Mouse (Mus musculus) limb, embryonic 13.5 days (tissue): ENCODE data around the gene Hs3st1. TPM values are rescaled to one million over a fixed set of nuclear protein-coding genes. Genes with fewer than 3 reads are reported as not detected.

ENCODE experiments used
- ATAC-seq: fragments of 200-750 bp; cut with Nextera tagmentation; 2 replicates; pipeline ENCODE4 v1.8.0; 2017; ENCODE audit warnings: low read depth, moderate number of reproducible peaks, moderate TSS enrichment; ENCODE audit not compliant: low FRiP score
- H3K27ac ChIP-seq: fragments of 300-500 bp; sonication (generic); 2 replicates; pipeline ENCODE4 v1.5.1; 2015; ENCODE audit warnings: inconsistent platforms, mild to moderate bottlenecking, moderate library complexity
- H3K27me3 ChIP-seq: fragments of 300-500 bp; sonication (generic); 2 replicates; pipeline ENCODE4 v1.6.1; 2015; ENCODE audit warnings: mild to moderate bottlenecking, inconsistent platforms
- H3K36me3 ChIP-seq: fragments of 300-500 bp; sonication (generic); 2 replicates; pipeline ENCODE4 v1.6.1; 2015; ENCODE audit warnings: inconsistent platforms, mild to moderate bottlenecking, moderate library complexity
- H3K4me1 ChIP-seq: fragments of 300-500 bp; sonication (generic); 2 replicates; pipeline ENCODE4 v1.6.1; 2015; ENCODE audit warnings: inconsistent platforms
- H3K4me2 ChIP-seq: fragments of 300-500 bp; sonication (generic); replicated peaks from 2 replicates; pipeline ENCODE4 v1.6.1; 2015; ENCODE audit warnings: inconsistent platforms, mild to moderate bottlenecking, moderate library complexity
- H3K4me3 ChIP-seq: fragments of 300-500 bp; sonication (generic); 2 replicates; pipeline ENCODE4 v1.5.1; 2015; ENCODE audit warnings: moderate library complexity, mild to moderate bottlenecking, inconsistent platforms
- H3K9ac ChIP-seq: fragments of 300-500 bp; sonication (generic); 2 replicates; pipeline ENCODE4 v1.6.1; 2015; ENCODE audit warnings: mild to moderate bottlenecking, inconsistent platforms
- H3K9me3 ChIP-seq: fragments of 300-500 bp; sonication (generic); 2 replicates; pipeline ENCODE4 v1.6.1; 2016; ENCODE audit warnings: inconsistent platforms
- WGBS: fragments of 180-500 bp; shearing (Covaris S2); methylation state at CpG from one replicate; pipeline ENCODE4 v1.1.7; 2015; 5-methylcytosine and 5-hydroxymethylcytosine counted together
- polyA plus RNA-seq: library from polyadenylated mRNA; unstranded; fragments of >200 nt; fragmentation: Nextera tagmentation; extraction: Ambion mirVana; gene quantifications from 2 replicates; pipeline ENCODE4 v1.2.1, GENCODE M21; 2015

The Hs3st1 gene
- polyA plus RNA-seq, 1 experiment from 2014 or later: 17.3 TPM

DNA sequence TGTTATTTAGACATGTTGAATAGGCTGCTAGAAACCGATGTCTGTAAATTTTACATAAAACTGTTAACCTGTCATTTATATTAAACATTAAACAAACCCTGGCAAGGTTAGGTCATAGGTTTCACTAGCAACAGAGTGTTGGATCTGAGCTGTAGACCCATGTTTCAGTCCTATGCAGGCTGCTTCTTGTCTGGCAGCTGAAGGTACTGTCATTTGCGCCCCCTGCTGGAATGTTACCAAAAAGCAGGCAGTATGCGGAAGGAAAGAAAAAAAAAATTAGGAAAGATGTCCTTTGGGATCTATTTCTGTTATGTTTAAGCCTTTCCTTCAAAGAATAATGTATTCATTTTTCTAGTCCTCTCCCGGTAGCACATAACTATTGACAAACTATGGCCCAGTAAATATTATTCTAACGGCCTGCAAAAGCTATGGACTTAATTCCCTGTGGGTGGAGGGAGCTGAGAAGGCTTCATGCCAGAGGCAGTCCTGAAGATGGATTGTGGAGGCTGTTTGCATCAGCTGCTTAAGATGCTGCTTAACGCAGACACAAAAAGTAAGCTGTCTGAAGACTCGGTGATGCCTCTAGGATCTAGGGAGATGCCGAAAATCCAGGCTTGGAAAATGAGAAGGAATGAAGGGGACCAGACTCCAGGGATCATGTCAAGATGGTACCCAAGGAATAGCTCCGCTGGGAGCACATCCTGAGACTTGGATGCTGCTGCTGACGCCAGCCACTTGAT lies 115.7 kb downstream of the Hs3st1 start:
- Histone ChIP-seq H3K4me1 (peaks cover 18% of the 10 kb centered on the region), H3K27me3 (peaks cover 42% of the 10 kb centered on the region), H3K27ac (no peak overlapping the region), H3K9me3 (no peaks in the 10 kb centered on the region), H3K36me3 (no peaks in the 10 kb centered on the region), H3K4me2 (no peak overlapping the region), H3K4me3 (no peak overlapping the region), H3K9ac (no peak overlapping the region)
- ATAC-seq: no peak
- 46% methylated on average over 10 of the region's 10 CpGs for WGBS

DNA sequence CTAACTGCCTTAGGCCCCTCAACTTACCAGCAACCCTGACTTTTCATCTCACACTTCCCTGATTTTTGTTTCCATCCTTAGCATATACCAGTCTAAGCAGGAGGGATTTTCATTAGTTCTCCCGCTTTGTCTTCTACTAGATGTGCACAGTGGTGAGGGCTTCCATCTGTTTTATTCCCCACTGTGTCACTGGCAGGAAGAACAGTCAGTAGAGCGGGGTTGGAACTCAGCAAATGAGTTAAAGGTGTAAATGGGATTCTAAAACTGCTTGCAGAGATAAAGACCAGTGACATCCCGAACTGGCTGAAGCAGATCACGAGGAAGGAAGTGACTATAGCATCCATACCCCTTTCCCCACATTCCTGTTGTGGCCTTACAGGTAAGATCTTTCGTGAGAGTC lies 116.3 kb downstream of the Hs3st1 start:
- Histone ChIP-seq H3K9me3 (no peaks in the 10 kb centered on the region), H3K9ac (no peak overlapping the region), H3K27me3 (peaks cover 38% of the 10 kb centered on the region), H3K4me2 (no peak overlapping the region), H3K4me3 (no peak overlapping the region), H3K36me3 (no peaks in the 10 kb centered on the region), H3K27ac (no peak overlapping the region), H3K4me1 (peaks cover 15% of the 10 kb centered on the region)
- WGBS: 80% methylated on average over 5 of the region's 5 CpGs
- ATAC-seq: no peak

GRCm38 (mm10) chr5:39637874-39638273 lies 117.4 kb downstream of the Hs3st1 start:
- Histone ChIP-seq H3K4me2 (no peak overlapping the region), H3K27me3 (peaks cover 27% of the 10 kb centered on the region), H3K9ac (no peak overlapping the region), H3K36me3 (no peaks in the 10 kb centered on the region), H3K4me1 (peaks cover 6% of the 10 kb centered on the region; the same call in 1 of the 2 replicates), H3K9me3 (no peaks in the 10 kb centered on the region), H3K27ac (no peak overlapping the region), H3K4me3 (no peak overlapping the region)
- no peak for ATAC-seq
- 82% methylated on average over 6 of the region's 6 CpGs for WGBS

DNA sequence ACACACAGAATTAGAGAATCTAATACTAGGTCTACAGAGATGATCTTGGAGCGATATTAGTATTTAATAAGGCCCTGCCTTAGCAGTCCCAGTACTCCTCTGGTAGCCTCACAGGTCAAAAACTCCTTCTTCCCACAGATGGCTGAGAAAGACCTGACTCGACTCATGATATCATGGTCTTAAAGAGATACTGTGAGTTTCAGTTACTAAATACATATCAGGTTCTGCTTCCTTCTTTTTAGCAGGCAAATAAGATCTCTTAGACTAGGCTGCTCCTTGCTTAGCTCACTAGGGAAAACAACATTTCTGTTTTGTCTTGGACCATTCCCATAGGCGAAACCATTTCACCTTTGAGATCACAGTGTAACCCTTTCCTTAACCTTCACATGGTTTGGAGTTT lies 119.2 kb downstream of the Hs3st1 start:
- peaks cover 10% of the 10 kb centered on the region; the same call in 1 of the 2 replicates for H3K27me3 ChIP-seq
- no peaks in the 10 kb centered on the region for H3K36me3 ChIP-seq
- H3K4me1 ChIP-seq: 0 out of 2 replicates have a peak, but pooled peaks cover 4% of the 10 kb centered on the region
- no peak overlapping the region for H3K27ac ChIP-seq
- no peaks in the 10 kb centered on the region for H3K9me3 ChIP-seq
- no peak overlapping the region for H3K9ac ChIP-seq
- H3K4me3 ChIP-seq: no peak overlapping the region
- WGBS: 85% methylated on average over 3 of the region's 3 CpGs
- H3K4me2 ChIP-seq: no peak overlapping the region
- ATAC-seq: no peak

DNA sequence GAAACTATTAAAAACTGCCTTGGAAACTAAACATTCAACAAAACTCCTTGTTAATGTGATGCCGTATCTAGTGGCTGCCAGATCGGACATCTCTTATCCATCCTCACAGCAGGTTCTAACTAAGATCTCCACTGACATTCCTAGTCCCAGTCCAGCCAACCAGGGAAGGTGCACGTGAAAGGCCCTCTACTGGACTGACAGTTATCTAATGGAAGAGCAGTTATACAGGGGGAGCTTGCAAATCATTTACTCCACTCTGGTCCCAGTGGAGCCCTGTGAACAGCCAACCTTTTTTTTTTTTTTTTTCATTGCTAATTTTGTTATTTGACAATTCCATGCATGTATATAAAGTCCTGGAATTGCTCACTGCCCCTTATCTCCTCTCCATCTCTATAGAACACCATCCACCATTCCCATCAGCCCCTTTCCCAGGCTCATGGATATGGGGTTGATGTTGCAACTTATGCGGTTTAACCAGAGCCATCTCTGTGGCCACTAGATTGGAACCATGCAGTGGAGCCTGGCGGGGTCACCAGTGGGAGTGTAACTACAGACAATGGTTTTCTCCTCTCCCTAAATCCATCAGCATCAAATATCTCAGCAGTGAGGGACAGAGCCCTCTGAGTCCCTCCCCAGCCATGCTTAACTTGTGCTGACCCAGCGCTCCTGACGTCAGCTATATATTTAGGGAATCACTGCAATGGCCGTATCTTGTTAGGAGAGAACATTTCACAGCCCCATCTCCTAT lies 120.8 kb downstream of the Hs3st1 start:
- no peak overlapping the region for H3K27ac ChIP-seq
- H3K9me3 ChIP-seq: no peaks in the 10 kb centered on the region
- no peak overlapping the region for H3K4me3 ChIP-seq
- no peak overlapping the region for H3K4me2 ChIP-seq
- ATAC-seq: no peak
- H3K9ac ChIP-seq: no peak overlapping the region
- H3K36me3 ChIP-seq: no peaks in the 10 kb centered on the region
- no peaks in the 10 kb centered on the region for H3K4me1 ChIP-seq
- 87% methylated on average over 8 of the region's 8 CpGs for WGBS
- no peaks in the 10 kb centered on the region for H3K27me3 ChIP-seq

DNA sequence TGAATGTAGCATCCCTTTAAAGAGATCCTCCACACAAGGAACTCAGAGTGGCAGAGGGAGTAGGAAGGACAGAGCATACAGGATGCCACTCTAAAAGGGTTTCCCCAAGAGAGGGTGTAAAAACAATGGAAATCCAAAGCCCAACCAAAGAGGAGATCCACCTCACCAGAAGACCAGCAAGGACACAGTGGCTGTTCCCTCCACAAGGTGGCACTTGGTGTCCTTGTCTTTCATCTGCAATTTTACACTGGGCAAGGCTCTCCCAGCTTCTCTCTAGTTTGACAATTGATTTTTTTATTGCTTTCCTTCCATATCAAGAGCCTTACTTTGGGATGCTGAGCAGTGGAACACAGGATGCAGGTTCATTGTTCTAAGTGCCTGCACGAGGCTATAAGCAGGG lies 122.1 kb downstream of the Hs3st1 start:
- WGBS: 48% methylated on average over 1 of the region's 1 CpGs
- no peaks in the 10 kb centered on the region for H3K27me3 ChIP-seq
- no peak for ATAC-seq

DNA sequence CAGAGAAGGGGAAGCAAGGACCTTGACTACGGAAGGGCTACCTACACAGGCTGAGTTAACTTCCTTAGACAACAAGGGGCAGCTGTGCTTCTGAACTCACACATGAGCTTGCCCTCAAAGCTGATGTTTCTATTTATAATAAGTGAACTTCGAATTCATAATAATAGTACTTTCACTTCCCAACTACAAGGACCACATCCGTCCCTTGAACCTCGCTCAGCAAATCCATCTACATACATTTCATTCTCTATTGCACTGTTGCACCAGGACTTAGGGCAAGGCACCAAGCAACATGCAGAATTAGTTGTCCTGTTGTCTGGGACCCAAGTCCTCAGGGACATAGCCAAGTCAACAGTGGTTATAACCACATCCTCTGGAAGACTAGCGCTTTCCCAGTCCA lies 124.4 kb downstream of the Hs3st1 start:
- no peak overlapping the region for H3K27ac ChIP-seq
- H3K36me3 ChIP-seq: no peaks in the 10 kb centered on the region
- no peaks in the 10 kb centered on the region for H3K9me3 ChIP-seq
- H3K4me3 ChIP-seq: no peak overlapping the region
- no peak for ATAC-seq
- H3K27me3 ChIP-seq: no peaks in the 10 kb centered on the region
- H3K4me1 ChIP-seq: no peaks in the 10 kb centered on the region
- no peak overlapping the region for H3K4me2 ChIP-seq
- H3K9ac ChIP-seq: no peak overlapping the region
- 88% methylated on average over 5 of the region's 5 CpGs for WGBS

More for the DNA sequence above, 122.1 kb downstream of the Hs3st1 start:
- Histone ChIP-seq H3K36me3 (no peaks in the 10 kb centered on the region), H3K9ac (no peak overlapping the region), H3K27ac (no peak overlapping the region), H3K4me3 (no peak overlapping the region), H3K4me2 (no peak overlapping the region), H3K9me3 (no peaks in the 10 kb centered on the region), H3K4me1 (no peaks in the 10 kb centered on the region)

GRCm38 (mm10) chr5:39625037-39625473 lies 130.2 kb downstream of the Hs3st1 start:
- WGBS: 59% methylated on average over 8 of the region's 8 CpGs
- H3K9me3 ChIP-seq: no peaks in the 10 kb centered on the region
- peaks cover 34% of the 10 kb centered on the region for H3K4me1 ChIP-seq
- H3K36me3 ChIP-seq: no peaks in the 10 kb centered on the region
- H3K4me3 ChIP-seq: no peak overlapping the region
- H3K27ac ChIP-seq: no peak overlapping the region
- H3K27me3 ChIP-seq: no peaks in the 10 kb centered on the region
- ATAC-seq: no peak
- no peak overlapping the region for H3K9ac ChIP-seq
- H3K4me2 ChIP-seq: peak overlapping the region; percentile 17; the same call in 1 of the 2 replicates

DNA sequence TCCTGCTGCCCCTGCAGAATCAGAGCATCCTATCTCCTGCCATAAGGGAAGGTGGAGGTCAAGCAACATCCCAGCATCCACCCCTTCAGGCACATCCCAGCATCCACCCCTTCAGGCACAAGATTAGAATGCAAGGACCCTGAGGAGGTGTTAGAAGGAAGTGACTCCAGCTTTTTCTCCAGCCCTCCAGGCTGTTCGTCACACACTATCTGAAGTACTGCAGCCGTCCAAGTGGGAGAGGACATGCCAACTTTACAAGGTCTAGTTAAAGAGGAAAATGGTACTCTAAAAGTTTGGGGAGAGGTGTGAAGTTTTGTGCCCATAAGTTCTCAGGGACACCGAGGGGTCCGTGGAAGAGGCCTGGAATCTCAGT lies 131.1 kb downstream of the Hs3st1 start:
- Histone ChIP-seq H3K9ac (no peak overlapping the region), H3K27me3 (no peaks in the 10 kb centered on the region), H3K27ac (no peak overlapping the region), H3K4me3 (no peak overlapping the region), H3K36me3 (no peaks in the 10 kb centered on the region), H3K9me3 (no peaks in the 10 kb centered on the region), H3K4me1 (peaks cover 34% of the 10 kb centered on the region), H3K4me2 (no peak overlapping the region)
- WGBS: 55% methylated on average over 4 of the region's 4 CpGs
- ATAC-seq: no peak

- ATAC-seq: no peak
- Histone ChIP-seq H3K27me3 (no peaks in the 10 kb centered on the region), H3K4me1 (peaks cover 34% of the 10 kb centered on the region), H3K36me3 (no peaks in the 10 kb centered on the region), H3K27ac (no peak overlapping the region), H3K9me3 (no peaks in the 10 kb centered on the region), H3K9ac (no peak overlapping the region), H3K4me2 (no peak overlapping the region), H3K4me3 (no peak overlapping the region)
- WGBS: 59% methylated on average over 13 of the region's 13 CpGs
These were observed 131.7 kb downstream of the Hs3st1 start for GRCm38 (mm10) chr5:39623304-39624217.

DNA sequence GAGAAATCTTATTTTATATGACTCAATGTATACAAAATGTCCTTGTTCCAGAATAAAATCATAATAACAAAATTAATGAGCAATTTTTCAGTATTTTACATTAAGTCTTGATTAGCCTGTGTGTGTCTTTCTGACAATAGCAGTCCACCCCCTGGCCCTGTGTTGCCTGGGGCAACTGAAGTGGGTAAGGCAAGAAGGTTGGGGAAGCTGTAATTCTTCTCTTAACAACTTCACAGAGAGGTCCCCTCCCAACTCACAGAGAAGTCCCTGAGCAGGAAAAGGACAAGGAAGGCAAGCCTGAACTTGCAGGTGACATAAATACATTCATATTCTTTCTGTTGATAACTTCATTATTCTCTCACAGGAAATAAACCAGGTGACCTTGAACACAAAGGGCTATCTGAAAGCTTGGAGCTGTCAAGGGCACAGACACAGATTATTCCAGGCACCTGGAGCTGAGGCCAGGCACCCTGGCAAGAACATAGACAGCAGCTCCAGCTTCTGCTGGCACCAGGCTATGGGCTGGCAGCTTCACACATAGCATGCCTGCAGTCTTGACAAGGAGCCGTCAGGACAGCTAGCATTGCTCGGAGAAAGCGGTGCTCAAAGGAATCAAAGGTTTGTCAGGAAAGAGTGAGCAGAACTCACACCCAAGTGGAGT lies 134.9 kb downstream of the Hs3st1 start:
- 73% methylated on average over 3 of the region's 3 CpGs for WGBS
- H3K4me3 ChIP-seq: no peak overlapping the region
- H3K9me3 ChIP-seq: no peaks in the 10 kb centered on the region
- no peaks in the 10 kb centered on the region for H3K36me3 ChIP-seq
- no peak overlapping the region for H3K4me2 ChIP-seq
- no peak overlapping the region for H3K9ac ChIP-seq
- no peak for ATAC-seq
- no peak overlapping the region for H3K27ac ChIP-seq
- no peaks in the 10 kb centered on the region for H3K27me3 ChIP-seq
- peaks cover 32% of the 10 kb centered on the region for H3K4me1 ChIP-seq
